Mouse (Mus musculus) embryonic fibroblast, embryonic 13.5 days (primary cell): ENCODE measurements around the gene Fbln1.

Source experiments
- CTCF ChIP-seq: IDR thresholded peaks from 2 replicates; pipeline ENCODE4 v1.5.1; 2011; ENCODE audit warnings: mild to moderate bottlenecking, control low read depth, low read length, moderate library complexity, borderline replicate concordance; ENCODE audit not compliant: insufficient read depth
- POLR2A ChIP-seq: IDR thresholded peaks from 2 replicates; pipeline ENCODE4 v1.6.1; 2011; ENCODE audit warnings: low read depth, mild to moderate bottlenecking, control low read depth, low read length, moderate library complexity

- TF ChIP-seq POLR2A (no peak), CTCF (no peak)
These were observed 28.2 kb upstream of the Fbln1 start for GRCm38 (mm10) chr15:85177576-85177975.
